Mouse (Mus musculus) thymus, postnatal 0 days (tissue): ENCODE results near the gene Poldip3. TPM values are rescaled to one million over a fixed set of nuclear protein-coding genes. Genes with fewer than 3 reads are reported as not detected.

ENCODE experiments used
- DNase-seq: peaks from one replicate; pipeline ENCODE4 v3.0.0-alpha.2; 2015; ENCODE audit warnings: low spot score
- polyA plus RNA-seq: library from polyadenylated mRNA; unstranded; fragments of >200 nt; fragmentation: Nextera tagmentation; extraction: Ambion mirVana; gene quantifications from 2 replicates; pipeline ENCODE4 v1.2.1, GENCODE M21; 2015

Poldip3 gene
- polyA plus RNA-seq, 1 experiment from 2014 or later: 134 TPM

GRCm38 (mm10) chr15:83165526-83166315 lies 16.5 kb upstream of the Poldip3 start:
- no peak for DNase-seq

- DNase-seq: no peak
Measured at GRCm38 (mm10) chr15:83164971-83165471, 15.8 kb upstream of the Poldip3 start.

- no peak for DNase-seq
Measured at GRCm38 (mm10) chr15:83162818-83163485, 13.8 kb upstream of the Poldip3 start.

- no peak for DNase-seq
Measured at GRCm38 (mm10) chr15:83162001-83162400, 12.8 kb upstream of the Poldip3 start.

- DNase-seq: no peak
Measured at GRCm38 (mm10) chr15:83161062-83161748, 12.0 kb upstream of the Poldip3 start.

GRCm38 (mm10) chr15:83160561-83160960 lies 11.4 kb upstream of the Poldip3 start:
- no peak for DNase-seq

- no peak for DNase-seq
Measured at GRCm38 (mm10) chr15:83159823-83160222, 10.6 kb upstream of the Poldip3 start.

- DNase-seq: no peak
Measured at GRCm38 (mm10) chr15:83158587-83159160, 9.5 kb upstream of the Poldip3 start.

GRCm38 (mm10) chr15:83157667-83158064 lies 8.5 kb upstream of the Poldip3 start:
- no peak for DNase-seq

GRCm38 (mm10) chr15:83156929-83157666 lies 7.9 kb upstream of the Poldip3 start:
- peak; percentile 29 for DNase-seq

GRCm38 (mm10) chr15:83155672-83156419 lies 6.7 kb upstream of the Poldip3 start:
- no peak for DNase-seq

- no peak for DNase-seq
Measured at GRCm38 (mm10) chr15:83154309-83154708, 5.1 kb upstream of the Poldip3 start.

GRCm38 (mm10) chr15:83150694-83151093 lies 1.5 kb upstream of the Poldip3 start:
- no peak for DNase-seq

- DNase-seq: no peak
Measured at GRCm38 (mm10) chr15:83150073-83150442, 874 bp upstream of the Poldip3 start.

GRCm38 (mm10) chr15:83148801-83149195 lies 386 bp downstream of the Poldip3 start:
- DNase-seq: no peak

GRCm38 (mm10) chr15:83148395-83148794 lies 789 bp downstream of the Poldip3 start:
- DNase-seq: no peak

- no peak for DNase-seq
Measured at GRCm38 (mm10) chr15:83145541-83145940, 3.6 kb downstream of the Poldip3 start.

GRCm38 (mm10) chr15:83142861-83143260 lies 6.3 kb downstream of the Poldip3 start:
- DNase-seq: no peak

- DNase-seq: no peak
Measured at GRCm38 (mm10) chr15:83135654-83136053, 13.5 kb downstream of the Poldip3 start.

- no peak for DNase-seq
Measured at GRCm38 (mm10) chr15:83134671-83135070, 14.5 kb downstream of the Poldip3 start.
